Mouse (Mus musculus): ENCODE measurements at regions not wholly inside any gene's neighbourhood (a gene's known extent, or its start where the extent isn't known, plus 50 kb on each side); places are given as distances from the start of the nearest gene placed in this dataset.
A peak's percentile ranks its signal among the peaks of the same experiment; 100 is the strongest.

DNA sequence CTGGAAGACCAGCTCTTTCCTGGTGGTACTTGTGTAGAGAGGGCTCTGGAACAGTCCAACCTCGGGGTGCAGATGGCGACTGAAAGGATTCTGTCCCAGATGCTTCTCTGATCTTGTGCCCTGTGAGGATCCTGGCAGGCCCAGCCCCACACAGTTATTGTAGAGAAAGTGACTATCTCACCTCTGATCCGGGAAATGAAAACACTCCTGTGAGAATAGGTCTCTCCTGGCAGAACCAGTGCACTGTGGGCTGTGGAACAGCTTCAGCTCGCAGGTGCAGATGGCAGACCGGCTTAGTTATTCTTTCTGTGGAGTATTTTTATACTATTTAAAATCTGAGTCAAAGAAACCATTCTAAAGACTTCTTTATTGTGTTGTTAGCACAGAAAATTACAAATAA lies 742.1 kb upstream of the Marcks start:
- DNase-seq = no peak
- intact Hi-C loops (cut with DNase I) = no loop called here

DNA sequence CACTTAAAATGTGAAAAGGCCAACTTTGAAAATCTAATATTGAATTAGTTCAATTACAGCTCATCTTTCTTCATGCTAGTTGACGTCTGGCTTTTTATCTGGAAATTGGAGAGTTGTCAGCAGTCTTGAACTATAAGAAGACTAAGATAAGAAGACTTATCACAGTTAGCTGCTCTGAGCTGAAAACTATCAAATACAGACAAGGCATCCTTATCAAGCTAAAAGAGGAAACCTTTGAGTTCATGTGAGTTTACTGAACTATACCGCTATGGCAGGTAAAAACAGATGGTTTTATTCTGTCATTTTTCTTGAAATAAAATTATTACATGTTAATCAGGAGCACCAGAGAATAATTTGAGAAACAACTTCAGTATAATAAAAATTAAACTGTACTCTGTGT lies 735.2 kb upstream of the Marcks start:
- intact Hi-C loops (cut with DNase I) = no loop called here

DNA sequence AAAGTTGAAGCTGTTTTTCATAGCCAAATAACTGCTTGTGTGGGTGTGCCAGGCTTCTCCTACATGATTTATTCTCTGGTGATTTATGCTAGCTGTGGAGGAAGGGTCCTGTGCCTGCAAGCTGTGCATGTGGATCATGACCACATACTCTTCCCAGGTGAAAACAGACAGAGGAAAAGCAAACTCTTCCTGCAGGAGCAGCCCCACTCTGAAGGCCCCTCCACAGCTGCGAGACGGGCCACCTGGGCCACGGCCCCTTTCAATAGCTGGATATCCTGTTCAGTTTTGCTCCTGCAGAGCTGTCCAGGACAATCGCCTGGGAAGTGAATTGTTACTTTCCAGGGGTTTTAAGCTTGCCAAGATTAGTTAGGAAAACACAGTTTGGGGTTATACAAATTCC lies 722.3 kb upstream of the Marcks start:
- DNase-seq = peak; percentile 50 to 52
- intact Hi-C loops (cut with DNase I) = loop anchor here (2.0 kb wide), 1 partner anchor 724 kb away; no protein-coding TSS in a partner anchor

More for the DNA sequence above, 735.2 kb upstream of the Marcks start:
- no peak for DNase-seq

DNA sequence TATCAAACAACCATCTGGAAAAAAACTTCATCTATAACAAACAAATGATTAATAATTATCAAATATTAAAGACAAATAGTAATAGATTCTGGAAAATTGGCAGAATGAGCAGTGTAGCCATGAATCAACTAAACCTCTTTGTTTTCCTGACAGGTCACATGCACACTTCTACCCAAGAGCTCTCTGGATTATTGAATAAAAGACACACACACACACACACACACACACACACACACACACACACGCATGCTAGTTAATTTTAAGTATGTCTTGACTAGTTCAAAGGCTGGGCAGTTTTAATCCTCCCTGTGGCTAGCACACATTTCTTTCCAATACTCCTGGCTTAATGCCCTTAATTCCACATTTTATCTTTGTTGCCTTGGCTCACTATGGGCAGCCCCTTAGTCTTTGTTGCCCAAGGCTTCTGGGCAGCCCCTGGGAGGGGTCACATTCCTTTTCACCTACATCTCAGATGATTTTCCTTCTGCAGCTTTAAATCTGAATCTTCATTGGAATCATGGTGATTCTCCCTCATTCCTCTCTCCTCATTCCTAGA lies 710.6 kb upstream of the Marcks start:
- intact Hi-C loops (cut with DNase I) = no loop called here

DNA sequence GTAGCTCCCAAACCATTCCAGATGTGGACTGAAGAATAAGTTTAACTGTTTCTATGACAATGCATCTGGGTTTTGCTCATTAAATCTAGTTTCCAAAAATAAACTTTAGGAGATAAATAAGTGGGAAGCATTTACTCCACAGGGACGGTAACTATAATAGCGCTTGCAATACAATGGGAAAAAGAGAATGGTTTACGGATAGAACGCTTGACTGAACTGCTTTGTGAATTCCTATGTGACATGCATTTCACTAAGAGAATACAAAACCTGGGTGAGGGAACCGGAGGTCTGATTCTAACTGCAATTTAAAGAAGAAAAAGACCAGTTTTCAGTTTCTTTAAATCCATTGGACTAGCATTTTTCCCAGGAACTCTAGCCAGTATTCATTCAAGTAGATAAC lies 704.1 kb upstream of the Marcks start:
- no peak for DNase-seq
- intact Hi-C loops (cut with DNase I) = no loop called here

More for the DNA sequence above, 710.6 kb upstream of the Marcks start:
- no peak for DNase-seq

DNA sequence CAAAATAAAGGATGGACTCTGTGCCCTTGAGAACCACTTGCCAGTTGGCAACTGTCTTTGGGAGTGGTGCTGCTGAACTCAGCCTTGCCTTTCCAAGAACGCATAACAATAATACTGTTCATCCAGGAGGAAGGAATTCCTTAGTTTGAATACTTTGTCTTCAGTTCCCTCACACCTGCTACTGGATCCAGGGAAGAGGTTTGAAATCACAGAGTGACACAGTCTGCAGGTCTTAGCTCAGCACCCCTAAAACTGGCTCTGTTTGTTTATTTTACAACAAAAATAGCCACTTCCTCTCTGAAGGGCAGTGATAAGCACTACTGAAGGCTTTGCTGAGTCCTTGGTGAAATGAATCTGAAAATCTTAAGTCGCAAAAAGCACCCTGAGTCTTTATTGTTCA lies 703.1 kb upstream of the Marcks start:
- DNase-seq = peak in 1 of 2 experiments; percentile 17
- intact Hi-C loops (cut with DNase I) = loop anchor here (2.0 kb wide), 1 partner anchor 21 kb away; no protein-coding TSS in a partner anchor

DNA sequence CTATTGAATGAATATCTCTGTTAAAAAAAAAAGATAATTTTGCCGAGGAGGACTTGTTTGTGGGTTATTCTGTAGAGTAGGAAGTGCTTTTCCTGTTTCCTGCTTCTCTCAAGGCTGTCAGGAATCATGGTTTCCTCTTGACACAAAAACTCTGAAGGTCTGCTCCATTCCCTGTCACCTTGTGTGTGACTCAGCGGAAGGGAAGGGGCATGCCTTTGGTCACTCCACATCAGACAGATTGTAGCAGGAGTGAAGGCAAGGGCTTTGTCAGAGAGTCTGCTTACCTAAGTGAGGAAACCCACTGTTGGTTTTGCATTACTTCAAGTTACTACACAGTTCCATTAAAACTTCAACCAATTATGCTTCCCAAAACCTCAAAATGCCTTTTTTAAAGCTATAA lies 699.0 kb upstream of the Marcks start:
- DNase-seq = no peak
- intact Hi-C loops (cut with DNase I) = no loop called here

DNA sequence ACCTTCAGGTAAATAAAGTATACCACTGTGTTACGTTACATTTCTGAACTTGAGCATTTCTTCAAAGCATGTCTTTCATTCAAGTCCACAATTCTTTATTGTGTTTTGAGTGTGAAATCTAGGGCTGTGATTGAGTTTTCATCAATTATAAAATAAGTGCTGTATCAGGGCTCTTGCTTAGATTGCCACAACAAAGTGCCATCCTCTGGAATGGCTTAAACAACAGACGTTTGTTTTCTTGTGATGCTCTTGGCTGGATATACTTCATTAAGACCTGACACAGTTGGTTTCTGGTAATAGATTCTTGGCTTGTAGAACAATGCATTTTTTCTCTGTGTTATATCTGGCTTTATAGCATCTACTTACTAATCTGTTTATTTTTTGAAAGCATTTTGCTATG lies 674.3 kb upstream of the Marcks start:
- intact Hi-C loops (cut with DNase I) = no loop called here
- no peak for DNase-seq

DNA sequence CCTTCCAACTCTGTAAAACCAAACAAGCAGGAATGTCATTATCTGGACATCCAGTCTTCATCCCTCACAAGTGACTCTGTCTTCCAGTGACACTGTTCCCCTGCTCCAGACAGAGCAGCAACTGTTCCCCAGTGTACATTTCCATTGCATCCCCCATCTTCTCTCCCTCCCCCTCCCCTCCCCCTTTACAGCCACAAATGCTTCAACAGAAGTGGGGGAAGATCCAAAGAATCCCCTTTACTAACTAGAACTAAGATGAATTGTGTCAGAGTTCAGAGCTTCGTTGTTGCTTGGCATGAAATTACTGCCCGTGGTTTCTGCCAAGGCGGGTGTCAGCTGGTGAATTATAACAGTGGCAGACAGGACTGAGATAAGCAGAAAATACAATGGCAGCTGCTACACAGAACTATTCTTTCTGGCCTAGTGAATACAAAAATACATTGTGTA lies 673.7 kb upstream of the Marcks start:
- intact Hi-C loops (cut with DNase I) = no loop called here
- DNase-seq = peak; percentile 67 to 71

DNA sequence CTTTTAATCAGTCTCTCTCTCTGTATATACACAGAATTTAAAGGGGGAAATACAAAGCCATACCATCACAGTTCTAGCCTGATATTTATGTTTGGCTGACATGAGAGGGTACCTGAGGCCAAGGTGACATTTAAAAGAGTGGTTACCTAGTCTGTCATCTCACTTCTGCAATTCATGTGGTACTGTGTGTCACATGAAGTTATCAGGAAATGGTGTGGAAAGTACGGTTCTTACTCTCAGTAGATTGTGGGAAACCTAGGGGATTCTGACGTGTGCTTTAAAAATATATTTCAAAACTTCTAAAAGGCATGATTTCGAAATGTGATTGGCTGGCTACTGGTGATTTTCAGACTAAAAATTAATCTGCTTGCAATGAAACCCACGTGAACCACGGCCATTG lies 673.1 kb upstream of the Marcks start:
- DNase-seq = no peak
- intact Hi-C loops (cut with DNase I) = no loop called here

DNA sequence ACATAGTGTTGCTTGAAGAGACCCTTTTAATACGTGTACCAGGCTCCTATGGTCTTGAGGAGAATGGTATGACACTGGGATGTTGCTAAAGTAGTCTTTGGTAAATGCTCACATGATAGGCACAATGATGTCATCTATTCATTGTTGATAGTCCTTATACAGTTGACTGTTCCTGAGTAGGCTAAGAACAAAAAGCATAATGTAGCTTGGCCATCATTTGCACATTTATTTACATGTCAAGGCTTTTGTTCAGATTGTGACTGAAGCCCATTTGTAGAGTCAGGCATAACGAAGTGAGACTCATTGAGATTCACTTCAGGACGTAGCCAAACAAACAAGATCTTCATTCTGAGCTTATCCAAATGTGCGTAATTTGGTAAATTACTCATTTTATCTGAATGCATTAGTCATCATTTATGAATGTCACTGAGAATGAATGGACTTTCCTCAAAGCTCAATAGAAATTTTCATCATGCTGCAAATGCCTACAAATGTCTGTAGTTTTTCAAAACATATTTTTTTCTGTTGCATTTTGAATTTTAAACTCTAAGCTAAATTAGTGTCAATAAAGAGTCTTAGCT lies 664.6 kb upstream of the Marcks start:
- intact Hi-C loops (cut with DNase I) = no loop called here
- no peak for DNase-seq

DNA sequence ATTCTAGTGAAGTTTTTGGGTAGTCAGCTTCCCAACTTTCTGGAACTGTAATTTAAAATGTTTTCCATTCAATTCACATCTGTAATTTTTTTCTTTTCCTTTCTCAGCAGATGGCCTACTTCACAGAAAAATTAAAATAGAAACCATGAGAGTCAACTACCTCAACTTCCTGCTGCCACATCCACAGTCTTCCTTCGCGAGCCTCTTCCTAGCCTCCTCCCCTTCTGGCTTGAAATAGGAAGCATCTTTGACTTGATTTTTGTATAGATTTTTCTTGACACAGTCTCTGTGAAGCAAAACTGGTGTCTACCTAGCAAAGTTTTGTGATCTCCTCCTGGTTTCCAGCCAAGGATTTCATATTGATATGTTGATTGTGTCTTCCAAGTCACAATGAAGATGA lies 660.7 kb upstream of the Marcks start:
- DNase-seq = no peak
- intact Hi-C loops (cut with DNase I) = loop anchor here (5.0 kb wide), 1 partner anchor 662 kb away; the partner anchor contains the start of gene Marcks

DNA sequence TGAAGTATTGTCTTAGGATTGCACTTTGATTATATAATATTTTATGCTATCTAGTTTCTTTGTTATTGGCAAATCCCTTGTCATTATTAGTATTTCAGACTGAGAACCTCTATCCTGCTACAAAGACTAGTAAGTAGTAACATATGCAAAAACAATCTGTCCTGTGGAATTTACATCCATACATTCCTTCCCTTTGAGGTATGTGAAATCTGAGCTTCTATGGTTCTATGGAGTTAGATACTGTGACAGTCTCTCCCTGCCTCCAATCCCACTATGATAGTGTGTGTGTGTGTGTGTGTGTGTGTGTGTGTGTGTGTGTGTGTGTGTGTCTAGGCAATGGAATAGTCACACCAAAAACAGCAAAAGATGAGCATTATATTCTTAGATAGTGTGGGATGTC lies 659.6 kb upstream of the Marcks start:
- intact Hi-C loops (cut with DNase I) = loop anchor here (5.0 kb wide), 1 partner anchor 661 kb away; the partner anchor contains the start of gene Marcks
- no peak for DNase-seq

DNA sequence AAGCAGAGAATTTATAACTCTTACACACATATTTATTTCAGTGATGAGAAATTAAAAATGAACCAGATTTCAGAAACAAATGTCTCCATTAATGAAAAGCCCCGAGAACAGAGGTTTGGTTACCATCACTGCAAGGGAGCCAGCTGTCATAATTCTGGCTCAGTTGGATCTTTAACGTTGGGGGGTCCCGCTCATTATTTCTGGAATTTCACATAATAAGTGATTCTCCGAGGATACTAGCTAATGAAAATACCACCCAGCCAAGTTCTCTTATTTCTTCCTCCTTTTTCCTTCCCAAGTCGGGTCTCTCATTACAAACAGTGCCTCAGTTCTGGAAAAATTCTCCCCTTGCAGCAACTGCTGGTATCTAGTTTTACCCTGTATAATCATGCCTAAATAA lies 659.0 kb upstream of the Marcks start:
- intact Hi-C loops (cut with DNase I) = loop anchor here (5.0 kb wide), 1 partner anchor 660 kb away; the partner anchor contains the start of gene Marcks

DNA sequence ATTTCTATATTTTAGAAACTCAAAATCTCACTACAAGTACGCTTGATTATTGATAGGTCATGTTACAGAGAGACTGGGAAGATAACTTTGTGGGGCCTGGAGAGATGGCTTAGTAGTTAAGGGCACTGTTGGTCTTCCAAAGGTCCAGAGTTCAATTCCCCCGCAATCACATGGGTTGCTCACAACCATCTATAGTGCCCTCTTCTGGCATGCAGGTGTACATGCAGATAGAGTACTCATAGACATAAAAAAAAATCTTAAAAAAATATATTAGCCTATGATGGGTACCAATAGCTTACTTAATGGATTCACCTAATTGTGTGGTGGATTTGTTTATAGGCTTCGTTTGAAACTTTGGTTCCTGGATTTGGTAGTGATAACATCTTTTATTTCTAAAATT lies 654.2 kb upstream of the Marcks start:
- intact Hi-C loops (cut with DNase I) = no loop called here
- no peak for DNase-seq

More for the DNA sequence above, 659.0 kb upstream of the Marcks start:
- no peak for DNase-seq

DNA sequence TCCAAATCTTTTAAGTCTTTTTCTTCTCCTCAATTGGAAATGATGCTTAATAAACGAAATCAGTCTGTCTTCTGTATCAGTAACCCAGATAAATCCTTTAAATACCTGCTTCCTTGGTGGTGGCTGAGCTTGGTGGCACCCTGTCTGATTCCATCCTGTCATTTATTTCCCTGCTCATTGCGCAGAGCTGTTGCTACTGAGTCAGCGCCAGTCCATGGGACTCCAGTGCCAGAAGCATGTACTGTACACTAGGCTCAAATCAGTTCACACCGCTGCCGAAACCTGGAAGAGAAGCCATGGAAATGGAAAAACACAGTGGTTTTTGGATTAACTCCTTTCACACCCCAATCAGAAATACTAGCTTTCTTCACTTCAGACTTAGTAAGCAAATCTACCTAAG lies 649.3 kb upstream of the Marcks start:
- no peak for DNase-seq
- intact Hi-C loops (cut with DNase I) = no loop called here

DNA sequence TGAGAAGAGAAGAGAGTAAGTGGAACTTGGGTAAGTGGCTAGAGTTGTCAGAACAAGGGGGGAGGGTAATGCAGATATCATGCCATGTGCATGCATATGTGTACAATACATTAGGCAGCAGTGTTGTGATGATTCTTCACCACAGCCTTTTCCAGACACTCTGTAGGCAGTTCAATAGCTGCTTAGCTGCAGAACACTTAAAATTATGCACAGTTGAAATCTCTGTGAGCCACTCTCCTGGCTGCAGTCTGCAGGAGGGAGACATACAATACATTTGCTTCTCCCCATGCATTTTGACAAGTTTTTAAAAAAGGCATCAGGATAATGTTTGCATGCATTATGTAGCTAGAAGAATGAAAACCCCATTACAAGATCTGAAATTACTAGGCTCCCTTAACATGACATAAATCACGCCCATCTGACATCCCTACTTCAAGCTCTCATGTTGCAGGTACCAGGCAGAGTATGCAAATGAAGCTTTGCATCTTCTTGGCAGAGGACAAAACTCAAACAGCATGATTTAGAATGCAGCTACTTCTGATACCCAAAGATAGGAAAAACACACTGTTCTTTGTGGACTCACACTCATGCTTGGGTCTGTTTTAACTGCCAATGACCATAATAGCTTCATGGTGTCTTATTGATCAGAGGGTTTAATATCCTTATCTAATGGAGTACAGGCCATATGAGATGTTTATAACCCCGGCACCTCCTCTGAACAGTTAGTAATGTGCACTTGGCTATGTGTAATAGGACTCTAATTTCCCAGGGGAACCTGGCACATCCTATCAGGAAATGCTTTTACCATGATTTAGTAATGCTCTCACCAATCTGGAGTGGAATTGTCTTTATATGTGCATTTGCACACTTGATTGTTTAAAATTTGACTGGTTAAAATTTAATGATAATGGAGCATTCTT lies 640.9 kb upstream of the Marcks start:
- DNase-seq = no peak
- intact Hi-C loops (cut with DNase I) = no loop called here

DNA sequence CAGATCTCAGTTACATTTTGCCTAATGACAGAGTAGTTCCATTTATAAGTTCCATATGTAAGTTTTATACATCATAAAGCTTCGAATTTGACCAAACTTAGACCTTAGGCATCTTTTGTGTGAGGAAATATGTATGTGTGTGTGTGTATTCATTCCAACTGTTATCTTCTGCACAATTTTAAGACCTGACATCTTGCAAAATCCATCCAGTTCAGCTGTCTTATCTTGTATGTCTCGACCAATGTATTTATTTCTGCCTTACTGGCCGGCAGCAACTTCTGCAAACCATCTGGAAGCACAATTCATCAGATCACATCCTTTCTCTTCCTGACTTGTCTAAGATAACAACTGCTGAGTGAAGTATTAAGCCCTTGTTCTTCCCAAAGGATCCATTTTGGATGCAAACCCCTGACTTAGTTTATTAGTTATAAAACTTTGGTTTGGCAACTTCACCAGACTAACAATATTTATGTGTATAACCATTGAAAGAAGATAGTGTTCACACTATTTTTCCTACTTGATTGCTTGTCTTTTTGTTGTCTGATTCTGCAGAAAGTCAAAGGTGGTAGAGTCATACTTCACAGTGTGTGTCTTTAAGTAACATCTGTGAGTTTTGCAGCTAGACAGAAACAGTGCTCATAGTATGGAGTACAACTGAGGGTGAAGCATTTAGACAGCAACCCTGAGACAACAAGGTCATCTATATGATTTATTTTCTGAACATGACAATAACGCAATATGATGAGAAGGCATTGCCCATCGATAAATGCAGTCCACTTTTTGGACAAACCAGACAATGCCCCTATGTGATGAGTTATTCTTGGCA lies 622.0 kb upstream of the Marcks start:
- no peak for DNase-seq
- intact Hi-C loops (cut with DNase I) = loop anchor here (10.0 kb wide), 1 partner anchor 334 kb away; no protein-coding TSS in a partner anchor

DNA sequence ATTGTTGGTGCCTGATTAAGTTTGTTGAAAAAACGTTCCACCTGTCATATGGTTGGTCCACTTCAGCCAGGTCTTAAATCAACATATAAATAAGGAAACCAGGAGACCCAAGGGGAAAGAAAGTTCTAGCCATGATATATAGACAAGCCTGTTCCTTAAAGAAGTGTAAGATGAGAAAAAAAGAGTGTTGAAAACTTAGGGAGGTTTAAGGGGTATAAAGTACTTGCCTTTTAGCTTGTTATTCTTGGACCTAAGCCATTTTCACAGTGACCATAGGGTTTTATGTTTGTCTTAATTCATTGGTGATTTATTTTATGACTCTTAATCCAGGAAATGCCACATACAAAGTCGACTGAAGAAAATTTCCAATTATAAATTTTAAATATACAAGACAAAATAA lies 602.9 kb upstream of the Marcks start:
- DNase-seq = no peak
- intact Hi-C loops (cut with DNase I) = no loop called here

DNA sequence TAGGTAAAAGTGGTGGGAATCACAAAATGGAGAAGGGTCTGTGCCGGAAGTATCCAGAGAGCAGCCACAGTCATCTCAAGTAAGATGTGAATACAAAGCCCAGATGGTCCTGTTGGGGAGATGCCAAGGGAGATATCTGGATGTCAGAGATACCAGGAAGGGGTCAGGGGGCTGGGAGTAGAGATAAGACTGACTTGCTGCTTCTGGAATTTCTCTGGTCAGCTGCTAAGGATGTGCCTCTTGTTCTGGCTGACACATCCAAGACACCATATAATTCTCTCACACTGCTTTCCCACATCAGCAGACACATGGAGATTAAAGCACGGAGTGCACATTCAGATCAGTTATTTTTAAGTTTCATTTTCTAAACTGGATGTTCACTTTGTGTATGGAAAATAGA lies 600.3 kb upstream of the Marcks start:
- DNase-seq = peak; percentile 8 to 12
- intact Hi-C loops (cut with DNase I) = no loop called here

DNA sequence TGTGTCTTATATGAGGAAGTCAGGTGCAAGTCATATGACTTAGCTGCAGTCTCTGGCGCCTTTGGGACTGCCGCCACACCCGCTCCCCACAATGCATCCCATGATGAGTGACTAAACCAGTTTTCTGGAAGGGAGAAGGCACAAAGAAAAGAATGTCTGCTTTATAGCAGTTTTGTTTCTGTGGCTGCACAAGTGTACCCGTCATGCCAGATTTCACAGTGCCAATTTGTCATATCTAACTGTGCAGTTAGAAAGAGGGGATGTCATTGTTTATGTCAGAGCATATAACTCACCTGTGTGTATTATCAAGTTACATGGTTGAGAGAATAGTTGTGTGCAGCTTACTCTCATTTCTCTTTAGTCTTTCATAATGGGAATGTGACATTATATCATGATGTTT lies 586.9 kb upstream of the Marcks start:
- no peak for DNase-seq
- intact Hi-C loops (cut with DNase I) = no loop called here
